Mouse (Mus musculus) limb, embryonic 11.5 days (tissue): ENCODE measurements around the gene Hyal3. TPM values are rescaled to one million over a fixed set of nuclear protein-coding genes. Genes with fewer than 3 reads are reported as not detected.

Experiments
- ATAC-seq: fragments of 200-750 bp; cut with Nextera tagmentation; 2 replicates; pipeline ENCODE4 v1.8.0; 2017; ENCODE audit warnings: low read depth; ENCODE audit not compliant: insufficient number of reproducible peaks, low FRiP score, low TSS enrichment
- DNase-seq: peaks from one replicate; pipeline ENCODE4 v3.0.0-alpha.2; 2015; ENCODE audit warnings: low spot score
- H3K27ac ChIP-seq: fragments of 300-500 bp; sonication (generic); replicated peaks from 2 replicates; pipeline ENCODE4 v1.5.1; 2014; ENCODE audit warnings: low read depth, mild to moderate bottlenecking, low read length
- H3K27me3 ChIP-seq: fragments of 300-500 bp; sonication (generic); 2 replicates; pipeline ENCODE4 v1.6.1; 2014; ENCODE audit warnings: mild to moderate bottlenecking, low read length, mixed read lengths; ENCODE audit not compliant: control insufficient read depth, insufficient read depth
- H3K36me3 ChIP-seq: fragments of 300-500 bp; sonication (generic); 2 replicates; pipeline ENCODE4 v1.6.1; 2014; ENCODE audit warnings: mild to moderate bottlenecking, low read length, moderate library complexity, mixed read lengths; ENCODE audit not compliant: control insufficient read depth, insufficient read depth
- H3K4me1 ChIP-seq: fragments of 300-500 bp; sonication (generic); 2 replicates; pipeline ENCODE4 v1.6.1; 2014; ENCODE audit warnings: low read length, mixed read lengths; ENCODE audit not compliant: control insufficient read depth, insufficient read depth
- H3K4me2 ChIP-seq: fragments of 300-500 bp; sonication (generic); 2 replicates; pipeline ENCODE4 v1.6.1; 2014; ENCODE audit warnings: low read depth, mild to moderate bottlenecking, moderate library complexity; ENCODE audit not compliant: severe bottlenecking
- H3K4me3 ChIP-seq: fragments of 300-500 bp; sonication (generic); 2 replicates; pipeline ENCODE4 v1.5.1; 2014; ENCODE audit warnings: low read depth, low read length
- H3K9ac ChIP-seq: fragments of 300-500 bp; sonication (generic); 2 replicates; pipeline ENCODE4 v1.6.1; 2014; ENCODE audit warnings: mild to moderate bottlenecking, low read length
- H3K9me3 ChIP-seq: fragments of 300-500 bp; sonication (generic); 2 replicates; pipeline ENCODE4 v1.6.1; 2016; ENCODE audit warnings: low read length; ENCODE audit not compliant: control insufficient read depth
- whole genome bisulfite sequencing: fragments of 180-500 bp; shearing (Covaris S2); extraction: QIAGEN DNeasy Blood & Tissue Kit; methylation state at CpG from one replicate; pipeline ENCODE4 v1.1.7; 2014; 5-methylcytosine and 5-hydroxymethylcytosine counted together
- polyA plus RNA-seq: library from polyadenylated mRNA; unstranded; fragments of >200 nt; fragmentation: Nextera tagmentation; extraction: Ambion mirVana; gene quantifications from 2 replicates; pipeline ENCODE4 v1.2.1, GENCODE M21; 2014

The Hyal3 gene
- polyA plus RNA-seq, 1 experiment from 2014 or later: 0.57 TPM

- Histone ChIP-seq H3K36me3 (peaks cover 7% of the 10 kb centered on the region; the same call in 1 of the 2 replicates), H3K9ac (peak overlapping the region; percentile 34; the same call in 1 of the 2 replicates), H3K4me2 (peak overlapping the region; percentile 43; the same call in 1 of the 2 replicates), H3K4me3 (no peak overlapping the region), H3K4me1 (peaks cover 74% of the 10 kb centered on the region), H3K9me3 (no peaks in the 10 kb centered on the region; the same call in 1 of the 2 replicates), H3K27ac (peak overlapping the region; percentile 87), H3K27me3 (no peaks in the 10 kb centered on the region)
- no peak for DNase-seq
- no peak for ATAC-seq
- WGBS: 73% methylated on average over 9 of the region's 9 CpGs
These were observed 50.8 kb downstream of the Hyal3 start for GRCm38 (mm10) chr9:107631311-107631826.

- H3K9ac ChIP-seq: peak overlapping the region; percentile 34; the same call in 1 of the 2 replicates
- peaks cover 7% of the 10 kb centered on the region; the same call in 1 of the 2 replicates for H3K36me3 ChIP-seq
- H3K27me3 ChIP-seq: no peaks in the 10 kb centered on the region
- DNase-seq: no peak
- H3K9me3 ChIP-seq: no peaks in the 10 kb centered on the region; the same call in 1 of the 2 replicates
- peak overlapping the region; percentile 45; the same call in 1 of the 2 replicates for H3K27ac ChIP-seq
- no peak for ATAC-seq
- WGBS: 89% methylated on average over 8 of the region's 8 CpGs
- H3K4me2 ChIP-seq: no peak overlapping the region; the same call in 1 of the 2 replicates
- no peak overlapping the region for H3K4me3 ChIP-seq
- H3K4me1 ChIP-seq: peaks cover 73% of the 10 kb centered on the region
These were observed 51.2 kb downstream of the Hyal3 start for GRCm38 (mm10) chr9:107631861-107632260.

GRCm38 (mm10) chr9:107632478-107632877, 51.9 kb downstream of the Hyal3 start:
- Histone ChIP-seq H3K9ac (peak overlapping the region; percentile 93; the same call in 1 of the 2 replicates), H3K27ac (peak overlapping the region; percentile 84), H3K4me1 (peaks cover 73% of the 10 kb centered on the region), H3K4me3 (peak overlapping the region; percentile 89), H3K9me3 (no peaks in the 10 kb centered on the region), H3K27me3 (no peaks in the 10 kb centered on the region), H3K36me3 (peaks cover 7% of the 10 kb centered on the region; the same call in 1 of the 2 replicates), H3K4me2 (peak overlapping the region; percentile 100)
- WGBS: 82% methylated on average over 6 of the region's 6 CpGs
- ATAC-seq (no peak), DNase-seq (no peak)

- H3K4me1 ChIP-seq: peaks cover 68% of the 10 kb centered on the region
These were observed 52.6 kb downstream of the Hyal3 start for GRCm38 (mm10) chr9:107633091-107633660.

GRCm38 (mm10) chr9:107633661-107634405, 53.2 kb downstream of the Hyal3 start:
- Histone ChIP-seq H3K4me1 (peaks cover 62% of the 10 kb centered on the region), H3K4me2 (peak overlapping the region; percentile 100), H3K9me3 (no peaks in the 10 kb centered on the region), H3K36me3 (peaks cover 5% of the 10 kb centered on the region; the same call in 1 of the 2 replicates), H3K4me3 (peak overlapping the region; percentile 89), H3K27ac (peak overlapping the region; percentile 84), H3K9ac (peak overlapping the region; percentile 93), H3K27me3 (no peaks in the 10 kb centered on the region)
- 3% methylated on average over 15 of the region's 15 CpGs for WGBS
- no peak for ATAC-seq
- peak; percentile 57 for DNase-seq

More at GRCm38 (mm10) chr9:107633091-107633660, 52.6 kb downstream of the Hyal3 start:
- Histone ChIP-seq H3K27me3 (no peaks in the 10 kb centered on the region), H3K9ac (peak overlapping the region; percentile 93), H3K9me3 (no peaks in the 10 kb centered on the region), H3K36me3 (peaks cover 7% of the 10 kb centered on the region; the same call in 1 of the 2 replicates), H3K27ac (peak overlapping the region; percentile 84), H3K4me2 (peak overlapping the region; percentile 100), H3K4me3 (peak overlapping the region; percentile 89)
- WGBS: 1% methylated on average over 33 of the region's 33 CpGs
- DNase-seq: peak; percentile 80
- 0 out of 2 replicates have a peak, but pooled peaks have one; percentile 12 for ATAC-seq

- Histone ChIP-seq H3K4me2 (peak overlapping the region; percentile 100), H3K27ac (peak overlapping the region; percentile 84), H3K4me3 (peak overlapping the region; percentile 89), H3K27me3 (no peaks in the 10 kb centered on the region), H3K9me3 (no peaks in the 10 kb centered on the region), H3K9ac (peak overlapping the region; percentile 93), H3K4me1 (peaks cover 54% of the 10 kb centered on the region), H3K36me3 (peaks cover 5% of the 10 kb centered on the region; the same call in 1 of the 2 replicates)
- ATAC-seq (no peak), DNase-seq (no peak)
- 1% methylated on average over 35 of the region's 35 CpGs for WGBS
These were observed 54.0 kb downstream of the Hyal3 start for GRCm38 (mm10) chr9:107634406-107635278.

- peak within 1 kb of the TSS; percentile 84 for H3K27ac ChIP-seq
- no peaks in the 10 kb centered on the region for H3K9me3 ChIP-seq
- H3K4me3 ChIP-seq: peak within 1 kb of the TSS; percentile 89
- H3K4me2 ChIP-seq: peak within 1 kb of the TSS; percentile 100
- ATAC-seq (peak; percentile 94), DNase-seq (peak; percentile 94)
- WGBS: 2% methylated on average over 38 of the region's 38 CpGs
- no peaks in the 10 kb centered on the region for H3K27me3 ChIP-seq
- peaks cover 46% of the 10 kb centered on the region for H3K4me1 ChIP-seq
- H3K36me3 ChIP-seq: peaks cover 5% of the 10 kb centered on the region; the same call in 1 of the 2 replicates
- peak within 1 kb of the TSS; percentile 93 for H3K9ac ChIP-seq
These were observed 54.8 kb downstream of the Hyal3 start, which contains the start of gene Gnai2 for GRCm38 (mm10) chr9:107635279-107636028. TSS of gene Gnai2 (minus strand) at chr9:107635367.
